In genomic region chr5:139718540-139718939, GRCm38 (mm10) we compare ENCODE assay signal across 12 mouse cellular contexts. TPM values are rescaled to one million over a fixed set of nuclear protein-coding genes. Genes with fewer than 3 reads are reported as not detected.
DNase-seq lines count a peak whose midpoint lies in the region; ATAC-seq and TF ChIP-seq lines count a peak whose summit lies in the region.
"Had no signal": no experiment of that assay in that cellular context is flagged by ENCODE, and none has a peak within 500 bp of the region (broad histone marks: within the 10 kb centered on the region; RNA-seq: fewer than 3 reads in every experiment).

No protein-coding gene starts in this region.

- 83% methylated on average over 6 of the region's 6 CpGs for WGBS in liver, embryonic 15.5 days (ENCODE audit: insufficient replicate concordance)
- 74% methylated on average over 6 of the region's 6 CpGs for WGBS in liver, postnatal 0 days (ENCODE audit: insufficient replicate concordance)
- 39% methylated on average over 6 of the region's 6 CpGs for WGBS in hindbrain, postnatal 0 days

- H3K4me1 ChIP-seq in liver, embryonic 15.5 days (replicated peaks) = peaks cover 13% of the 10 kb centered on the region
- H3K4me1 ChIP-seq in liver, postnatal 0 days (ENCODE audit: insufficient read depth) = no peaks in the 10 kb centered on the region; the same call in 1 of the 2 replicates
- no peaks in the 10 kb centered on the region; the same call in 1 of the 2 replicates for H3K4me1 ChIP-seq in hindbrain, postnatal 0 days (ENCODE audit: insufficient read depth, low read length)

- no peak for ATAC-seq in liver, embryonic 15.5 days (ENCODE audit: insufficient read depth)
- ATAC-seq in liver, postnatal 0 days = no peak
- peak; percentile 50 for ATAC-seq in hindbrain, postnatal 0 days
- no peak for ATAC-seq in megakaryocyte-erythroid progenitor cell, adult 5-6 weeks (replicated peaks; ENCODE audit: low FRiP score, low TSS enrichment, poor library complexity, severe bottlenecking)

- intact Hi-C loops in gastrocnemius, postnatal 14 days (cut with DNase I; ENCODE audit: low total_unique reads) = no loop called here
- intact Hi-C loops in gastrocnemius, postnatal 36 days (cut with DNase I) = no loop called here

- no peaks in the 10 kb centered on the region for H3K27me3 ChIP-seq in liver, embryonic 15.5 days
- no peaks in the 10 kb centered on the region for H3K27me3 ChIP-seq in liver, postnatal 0 days (ENCODE audit: insufficient read depth, low read length)
- H3K27me3 ChIP-seq in hindbrain, postnatal 0 days (ENCODE audit: insufficient read depth, low read length) = no peaks in the 10 kb centered on the region

- no peak for TF ChIP-seq CTCF in liver, postnatal 0 days (IDR thresholded peaks at IDR 0.05; ENCODE audit: low read depth)
- TF ChIP-seq CTCF in hindbrain, postnatal 0 days (IDR thresholded peaks at IDR 0.05; ENCODE audit: low read depth) = no peak

- H3K36me3 ChIP-seq in liver, embryonic 15.5 days (replicated peaks) = peaks cover 78% of the 10 kb centered on the region
- H3K36me3 ChIP-seq in liver, postnatal 0 days (replicated peaks; ENCODE audit: insufficient read depth, low read length) = peaks cover 15% of the 10 kb centered on the region; the same call in 1 of the 2 replicates
- no peaks in the 10 kb centered on the region for H3K36me3 ChIP-seq in hindbrain, postnatal 0 days (ENCODE audit: insufficient read depth, low read length)

- H3K4me2 ChIP-seq in liver, embryonic 15.5 days = no peak overlapping the region
- H3K4me2 ChIP-seq in liver, postnatal 0 days (ENCODE audit: low read depth, low read length) = no peak overlapping the region
- no peak overlapping the region for H3K4me2 ChIP-seq in hindbrain, postnatal 0 days (ENCODE audit: low read depth, low read length)

- no peak overlapping the region for H3K4me3 ChIP-seq in liver, embryonic 15.5 days (replicated peaks)
- no peak overlapping the region for H3K4me3 ChIP-seq in liver, postnatal 0 days (ENCODE audit: low read depth, low read length)
- H3K4me3 ChIP-seq in hindbrain, postnatal 0 days (ENCODE audit: low read length) = no peak overlapping the region
- H3K4me3 ChIP-seq: heart, adult 2 months had no signal

- no peak for TF ChIP-seq EP300 in liver, postnatal 0 days (IDR thresholded peaks at IDR 0.05; ENCODE audit: low read depth)

- no peaks in the 10 kb centered on the region for H3K9me3 ChIP-seq in liver, embryonic 15.5 days (replicated peaks)
- no peaks in the 10 kb centered on the region for H3K9me3 ChIP-seq in liver, postnatal 0 days (ENCODE audit: low read length)
- H3K9me3 ChIP-seq in hindbrain, postnatal 0 days (ENCODE audit: low read length) = no peaks in the 10 kb centered on the region

- H3K9ac ChIP-seq in liver, embryonic 15.5 days = no peak overlapping the region
- H3K9ac ChIP-seq in liver, postnatal 0 days (replicated peaks) = no peak overlapping the region
- no peak overlapping the region for H3K9ac ChIP-seq in hindbrain, postnatal 0 days (replicated peaks; ENCODE audit: low read length)

- peak; percentile 50 for DNase-seq in gastrocnemius, postnatal 14 days
- DNase-seq in gastrocnemius, postnatal 36 days = no peak
- no peak for DNase-seq in liver, postnatal 0 days
- peak; percentile 99 for DNase-seq in Muller cell, postnatal 12 days (ENCODE audit: inconsistent ontology term)
- peak; percentile 20 for DNase-seq in hindbrain, postnatal 0 days (ENCODE audit: low spot score)
- DNase-seq in spleen, postnatal 4 days (ENCODE audit: low spot score in 2 of 2) = no peak
- DNase-seq: adrenal gland, adult 2 months; heart, postnatal 36 days; left cerebral cortex, postnatal 4 days had no signal

- H3K27ac ChIP-seq in liver, embryonic 15.5 days (replicated peaks) = peak overlapping the region; percentile 29; the same call in 1 of the 2 replicates
- H3K27ac ChIP-seq in liver, postnatal 0 days (ENCODE audit: low read depth) = no peak overlapping the region; the same call in 1 of the 2 replicates
- no peak overlapping the region for H3K27ac ChIP-seq in hindbrain, postnatal 0 days
- H3K27ac ChIP-seq: heart, adult 2 months had no signal

RNA-seq across cellular contexts. Expression of gene Micall2, which starts 17.6 kb away (rescaled TPM):
- total RNA-seq in gastrocnemius, postnatal 14 days (2021) = 1 to 10 TPM; 3.0 to 3.1 TPM
- under 1 TPM; 0.52 to 0.94 TPM for total RNA-seq in gastrocnemius, postnatal 36 days (2021)
- 12.1 and 12.3 TPM in 2 replicates for polyA plus RNA-seq in liver, embryonic 15.5 days (2015; fragmentation: Nextera tagmentation; extraction: Ambion mirVana)
- polyA plus RNA-seq in liver, postnatal 0 days (2015; fragmentation: Nextera tagmentation; extraction: Ambion mirVana) = 4.9 and 5.8 TPM in 2 replicates
- 11.0 and 13.9 TPM in 2 replicates for total RNA-seq in hindbrain, postnatal 0 days (2014; rRNA removed)
- polyA plus RNA-seq in hindbrain, postnatal 0 days (2015; fragmentation: Nextera tagmentation; extraction: Ambion mirVana) = 8.8 and 10.7 TPM in 2 replicates
- total RNA-seq in megakaryocyte-erythroid progenitor cell, adult 5-6 weeks (2014; fragmentation: Nextera tagmentation) = 13.2 and 13.9 TPM in 2 replicates
- total RNA-seq in megakaryocyte-erythroid progenitor cell, adult 5-6 weeks (2017) = 2.6 and 5.7 TPM in 2 replicates

RNA-seq across cellular contexts. Expression of gene Ints1, which starts 56.9 kb away (rescaled TPM):
- total RNA-seq in gastrocnemius, postnatal 14 days (2021) = 10 to 100 TPM; 36.1 to 36.4 TPM
- 10 to 100 TPM; 27.4 to 31.2 TPM for total RNA-seq in gastrocnemius, postnatal 36 days (2021)
- 11.8 and 12.5 TPM in 2 replicates for polyA plus RNA-seq in liver, embryonic 15.5 days (2015; fragmentation: Nextera tagmentation; extraction: Ambion mirVana)
- polyA plus RNA-seq in liver, postnatal 0 days (2015; fragmentation: Nextera tagmentation; extraction: Ambion mirVana) = 5.6 and 6.4 TPM in 2 replicates
- 126 and 158 TPM in 2 replicates for total RNA-seq in hindbrain, postnatal 0 days (2014; rRNA removed)
- polyA plus RNA-seq in hindbrain, postnatal 0 days (2015; fragmentation: Nextera tagmentation; extraction: Ambion mirVana) = 23.2 and 24.3 TPM in 2 replicates
- total RNA-seq in megakaryocyte-erythroid progenitor cell, adult 5-6 weeks (2014; fragmentation: Nextera tagmentation) = 106 and 117 TPM in 2 replicates
- total RNA-seq in megakaryocyte-erythroid progenitor cell, adult 5-6 weeks (2017) = 33.9 and 34.7 TPM in 2 replicates

Comparison
In these comparisons a context has a peak if more than half of its experiments do, and no peak if none do; other contexts are left out.
1. DNase-seq: peak in gastrocnemius, postnatal 14 days (single experiment), Muller cell, postnatal 12 days (single experiment) and hindbrain, postnatal 0 days (single experiment); none in gastrocnemius, postnatal 36 days (0 of 2), liver, postnatal 0 days (single experiment) and spleen, postnatal 4 days (0 of 2).